Mouse (Mus musculus) adrenal gland, postnatal 4 days (tissue): ENCODE measurements around the gene Ankrd50. TPM values are rescaled to one million over a fixed set of nuclear protein-coding genes. Genes with fewer than 3 reads are reported as not detected.

ENCODE experiments used
- DNase-seq, 2 experiments: peaks; one replicate each; pipeline ENCODE4 v3.0.0; 2021 to 2022; ENCODE audit warnings: low spot score in 2 of 2, mixed read lengths in 2 of 2
- total RNA-seq, 2 experiments: library from RNA; stranded (reverse); gene quantifications; 2 replicates each; pipeline ENCODE4 v1.2.3; 2021

Gene Ankrd50
- total RNA-seq, 2 experiments from 2014 or later, result 57.4 to 58.3 TPM

- DNase-seq, result no peak
Observed at GRCm38 (mm10) chr3:38466880-38467405, 17.7 kb downstream of the Ankrd50 start.

GRCm38 (mm10) chr3:38466139-38466538 lies 18.5 kb downstream of the Ankrd50 start:
- no peak for DNase-seq

GRCm38 (mm10) chr3:38463149-38463548 lies 21.5 kb downstream of the Ankrd50 start:
- DNase-seq, result no peak

GRCm38 (mm10) chr3:38461742-38462141 lies 22.9 kb downstream of the Ankrd50 start:
- DNase-seq, result no peak

- no peak for DNase-seq
Observed at GRCm38 (mm10) chr3:38460250-38460624, 24.4 kb downstream of the Ankrd50 start.

GRCm38 (mm10) chr3:38459507-38460249 lies 25.0 kb downstream of the Ankrd50 start:
- no peak for DNase-seq

GRCm38 (mm10) chr3:38457041-38457440 lies 27.6 kb downstream of the Ankrd50 start:
- no peak for DNase-seq

- DNase-seq, result no peak
Observed at GRCm38 (mm10) chr3:38452199-38452598, 32.4 kb downstream of the Ankrd50 start.

GRCm38 (mm10) chr3:38446586-38446985 lies 38.1 kb downstream of the Ankrd50 start:
- DNase-seq, result no peak

- DNase-seq, result no peak
Observed at GRCm38 (mm10) chr3:38443875-38444274, 40.8 kb downstream of the Ankrd50 start.

GRCm38 (mm10) chr3:38440564-38440991 lies 44.1 kb downstream of the Ankrd50 start:
- no peak for DNase-seq

- DNase-seq, result no peak
Observed at GRCm38 (mm10) chr3:38436596-38436995, 48.0 kb downstream of the Ankrd50 start.

GRCm38 (mm10) chr3:38435828-38436227 lies 48.8 kb downstream of the Ankrd50 start:
- no peak for DNase-seq

GRCm38 (mm10) chr3:38434486-38434885 lies 50.2 kb downstream of the Ankrd50 start:
- no peak for DNase-seq

GRCm38 (mm10) chr3:38433495-38434464 lies 50.9 kb downstream of the Ankrd50 start:
- no peak for DNase-seq

- no peak for DNase-seq
Observed at GRCm38 (mm10) chr3:38431461-38431860, 53.2 kb downstream of the Ankrd50 start.

- no peak for DNase-seq
Observed at GRCm38 (mm10) chr3:38431042-38431441, 53.6 kb downstream of the Ankrd50 start.

GRCm38 (mm10) chr3:38427200-38427599 lies 57.4 kb downstream of the Ankrd50 start:
- DNase-seq, result no peak

- no peak for DNase-seq
Observed at GRCm38 (mm10) chr3:38423966-38424365, 60.7 kb downstream of the Ankrd50 start.

GRCm38 (mm10) chr3:38419896-38420295 lies 64.7 kb downstream of the Ankrd50 start:
- DNase-seq, result no peak

- no peak for DNase-seq
Observed at GRCm38 (mm10) chr3:38415292-38415930, 69.2 kb downstream of the Ankrd50 start.
